Mouse (Mus musculus): ENCODE data around the gene Hoxa9. TPM values are rescaled to one million over a fixed set of nuclear protein-coding genes. Genes with fewer than 3 reads are reported as not detected.

The Hoxa9 gene
- polyA plus RNA-seq, 2 experiments: 39.0 to 107 TPM

DNA sequence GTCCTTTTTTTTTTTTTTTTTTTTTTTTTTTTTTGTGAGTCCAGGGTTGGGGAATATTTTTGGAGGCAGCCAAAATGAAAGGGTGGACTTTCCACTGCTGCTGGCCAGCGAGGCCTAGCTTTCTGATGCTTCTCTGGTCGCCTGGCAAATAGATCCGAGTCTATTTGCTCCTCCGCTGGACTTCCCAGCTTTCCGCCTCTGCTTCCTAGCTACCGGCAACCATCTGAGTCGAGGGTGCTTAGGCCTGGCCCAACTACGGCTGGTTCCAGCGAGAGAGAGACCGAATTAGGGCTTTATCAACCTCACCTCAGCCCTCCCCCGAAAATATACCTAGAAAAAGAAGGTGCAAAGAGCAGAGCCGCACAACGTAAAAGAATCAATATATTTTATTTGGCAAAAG lies 8.2 kb downstream of the Hoxa9 start:
- peaks cover 26% of the 10 kb centered on the region for H3K36me3 ChIP-seq (ENCODE audit: control insufficient read depth, insufficient read depth, low read length)
- peak overlapping the region; percentile 100 for H3K9ac ChIP-seq (ENCODE audit: low read depth, low read length, severe bottlenecking)
- no peak for TF ChIP-seq POLR2A (IDR thresholded peaks at IDR 0.05; ENCODE audit: borderline replicate concordance, extremely low read depth, insufficient read depth, insufficient read length)
- DNase-seq (ENCODE audit: low spot score): peak; percentile 28
- H3K4me2 ChIP-seq (replicated peaks; ENCODE audit: low read depth, low read length, severe bottlenecking): peak overlapping the region; percentile 96
- peak overlapping the region; percentile 90 for H3K4me3 ChIP-seq (replicated peaks; ENCODE audit: low read length)
- peaks cover 5% of the 10 kb centered on the region; the same call in 1 of the 2 replicates for H3K27me3 ChIP-seq (ENCODE audit: control insufficient read depth, insufficient read depth, low read length)
- no peak for ATAC-seq (ENCODE audit: low FRiP score, low read depth)
- 5% methylated on average over 13 of the region's 13 CpGs for WGBS
- peak overlapping the region; percentile 95 for H3K27ac ChIP-seq (replicated peaks; ENCODE audit: low read depth, low read length)
- peaks cover 36% of the 10 kb centered on the region for H3K4me1 ChIP-seq (ENCODE audit: control insufficient read depth, insufficient read depth, low read length)
- no peaks in the 10 kb centered on the region for H3K9me3 ChIP-seq (ENCODE audit: control insufficient read depth, low read length)

DNA sequence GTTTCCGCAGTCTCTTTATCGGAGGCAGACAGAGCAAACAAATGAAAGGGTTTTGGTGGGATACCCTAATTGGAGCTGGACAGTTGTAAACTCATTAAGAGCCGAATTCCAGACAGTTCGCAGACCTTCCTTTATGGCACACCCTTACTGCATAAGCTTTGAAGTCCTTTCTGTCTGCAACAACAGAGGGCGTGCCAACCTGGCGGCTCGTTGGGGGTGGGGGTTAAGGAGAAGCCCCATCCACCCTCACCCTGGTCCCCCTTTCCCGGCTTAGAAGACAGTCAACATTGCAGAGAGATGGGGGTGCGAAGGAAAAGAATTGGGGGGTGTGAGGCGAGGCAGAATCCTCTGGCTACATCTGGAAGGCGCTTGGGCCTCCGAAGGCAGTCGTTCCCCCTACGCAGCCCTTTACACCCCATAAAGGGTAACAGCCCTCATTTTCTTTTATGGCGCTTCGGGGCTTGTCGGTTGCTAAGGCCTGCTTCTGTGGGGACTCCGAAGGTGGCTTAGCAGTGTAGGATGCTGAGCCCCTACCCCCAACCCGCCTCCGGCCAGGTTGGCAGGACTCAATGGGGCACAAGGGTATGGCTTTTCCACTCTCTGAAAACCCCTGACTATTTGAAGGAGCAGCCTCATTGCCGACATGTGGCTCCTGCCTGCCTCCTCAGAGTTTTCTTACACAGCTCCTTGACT lies 8.8 kb downstream of the Hoxa9 start:
- peak overlapping the region; percentile 100 for H3K9ac ChIP-seq (ENCODE audit: low read depth, low read length, severe bottlenecking)
- 1% methylated on average over 21 of the region's 21 CpGs for WGBS
- DNase-seq (ENCODE audit: low spot score): peak; percentile 82

DNA sequence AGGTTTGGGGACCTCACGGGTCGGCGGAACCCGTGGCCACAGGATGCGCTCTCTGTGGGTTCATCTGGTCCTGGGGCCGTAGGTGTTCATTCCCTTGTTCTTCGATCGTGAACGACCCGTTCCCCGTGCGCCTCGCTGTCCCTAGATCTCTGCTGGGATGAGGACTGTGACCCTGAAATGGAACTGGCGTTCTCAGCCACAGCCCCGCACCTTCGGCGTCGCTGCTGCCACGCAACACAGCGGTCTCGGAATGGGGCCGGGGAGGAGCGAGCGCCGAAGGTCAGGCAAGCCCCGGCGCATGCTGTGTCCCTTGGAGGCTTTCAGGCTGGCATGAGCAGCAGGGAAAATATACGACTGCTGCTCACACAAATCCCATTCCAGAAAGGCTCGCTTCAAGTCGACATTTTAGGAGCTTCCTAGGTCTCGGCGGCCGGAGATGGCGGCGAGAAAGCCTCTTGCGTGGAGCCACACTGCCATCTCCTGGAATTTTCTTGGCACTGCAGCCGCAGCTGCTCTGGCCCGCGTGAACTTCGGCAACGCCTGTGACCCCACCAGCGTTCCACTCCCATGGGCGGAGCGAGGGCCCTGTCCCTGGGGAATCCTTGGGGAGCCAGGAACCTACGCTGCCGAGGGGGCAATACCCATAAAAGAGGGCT lies 9.4 kb downstream of the Hoxa9 start, which contains the start of gene Hoxa7:
Hoxa7 (minus strand) TSS at position 518 of the 656 bp plus-strand sequence.
- ATAC-seq (ENCODE audit: low FRiP score, low read depth) (peak; percentile 23), DNase-seq (ENCODE audit: low spot score) (peak; percentile 89)
- peak within 1 kb of the TSS; percentile 96 for H3K4me2 ChIP-seq (replicated peaks; ENCODE audit: low read depth, low read length, severe bottlenecking)
- H3K27me3 ChIP-seq (ENCODE audit: control insufficient read depth, insufficient read depth, low read length): peaks cover 5% of the 10 kb centered on the region; the same call in 1 of the 2 replicates
- under 1% methylated on average over 46 of the region's 46 CpGs for WGBS
- H3K4me3 ChIP-seq (replicated peaks; ENCODE audit: low read length): peak within 1 kb of the TSS; percentile 90
- peak within 1 kb of the TSS; percentile 100 for H3K9ac ChIP-seq (ENCODE audit: low read depth, low read length, severe bottlenecking)
- peak within 1 kb of the TSS; percentile 95 for H3K27ac ChIP-seq (replicated peaks; ENCODE audit: low read depth, low read length)
- H3K36me3 ChIP-seq (ENCODE audit: control insufficient read depth, insufficient read depth, low read length): peaks cover 26% of the 10 kb centered on the region
- no peaks in the 10 kb centered on the region for H3K9me3 ChIP-seq (ENCODE audit: control insufficient read depth, low read length)
- TF ChIP-seq POLR2A (IDR thresholded peaks at IDR 0.05; ENCODE audit: borderline replicate concordance, extremely low read depth, insufficient read depth, insufficient read length): peak; percentile 29; the same call in 1 of the 2 replicates
- peaks cover 29% of the 10 kb centered on the region for H3K4me1 ChIP-seq (ENCODE audit: control insufficient read depth, insufficient read depth, low read length)

More for the DNA sequence above, 8.8 kb downstream of the Hoxa9 start:
- Histone ChIP-seq H3K27me3 (ENCODE audit: control insufficient read depth, insufficient read depth, low read length) (peaks cover 5% of the 10 kb centered on the region; the same call in 1 of the 2 replicates), H3K4me3 (replicated peaks; ENCODE audit: low read length) (peak overlapping the region; percentile 90), H3K9me3 (ENCODE audit: control insufficient read depth, low read length) (no peaks in the 10 kb centered on the region), H3K4me2 (replicated peaks; ENCODE audit: low read depth, low read length, severe bottlenecking) (peak overlapping the region; percentile 96), H3K4me1 (ENCODE audit: control insufficient read depth, insufficient read depth, low read length) (peaks cover 35% of the 10 kb centered on the region), H3K36me3 (ENCODE audit: control insufficient read depth, insufficient read depth, low read length) (peaks cover 26% of the 10 kb centered on the region), H3K27ac (replicated peaks; ENCODE audit: low read depth, low read length) (peak overlapping the region; percentile 95)
- peak; percentile 28 for ATAC-seq (ENCODE audit: low FRiP score, low read depth)
- TF ChIP-seq POLR2A (IDR thresholded peaks at IDR 0.05; ENCODE audit: borderline replicate concordance, extremely low read depth, insufficient read depth, insufficient read length): peak; percentile 42; the same call in 1 of the 2 replicates

DNA sequence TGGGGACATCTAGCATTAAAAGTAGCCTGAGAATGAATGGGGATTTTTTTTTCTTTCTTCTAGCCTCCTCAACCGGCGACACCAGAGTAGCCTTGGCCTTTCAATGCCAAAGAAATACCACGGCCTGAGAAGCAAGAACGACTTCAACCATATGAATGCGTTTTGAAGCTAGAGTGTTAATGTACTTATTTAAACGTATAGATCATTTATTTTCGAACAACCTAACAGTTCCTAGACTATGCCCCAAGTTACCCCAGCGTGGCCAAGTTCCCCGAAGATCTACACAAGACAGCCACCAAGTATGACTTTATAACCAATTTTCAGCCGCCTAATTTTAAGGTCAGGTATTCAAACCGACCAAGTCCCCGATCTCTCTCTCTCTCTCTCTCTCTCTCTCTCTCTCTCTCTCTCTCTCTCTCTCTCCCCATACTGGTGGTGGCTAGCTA lies 10.0 kb downstream of the Hoxa9 start:
- Histone ChIP-seq H3K27me3 (ENCODE audit: control insufficient read depth, insufficient read depth, low read length) (peaks cover 6% of the 10 kb centered on the region; the same call in 1 of the 2 replicates), H3K9me3 (ENCODE audit: control insufficient read depth, low read length) (no peaks in the 10 kb centered on the region), H3K4me2 (replicated peaks; ENCODE audit: low read depth, low read length, severe bottlenecking) (peak overlapping the region; percentile 96), H3K36me3 (ENCODE audit: control insufficient read depth, insufficient read depth, low read length) (peaks cover 26% of the 10 kb centered on the region), H3K4me1 (ENCODE audit: control insufficient read depth, insufficient read depth, low read length) (peaks cover 34% of the 10 kb centered on the region), H3K4me3 (replicated peaks; ENCODE audit: low read length) (peak overlapping the region; percentile 90), H3K9ac (ENCODE audit: low read depth, low read length, severe bottlenecking) (peak overlapping the region; percentile 100), H3K27ac (replicated peaks; ENCODE audit: low read depth, low read length) (peak overlapping the region; percentile 95)
- no peak for DNase-seq (ENCODE audit: low spot score)
- TF ChIP-seq POLR2A (IDR thresholded peaks at IDR 0.05; ENCODE audit: borderline replicate concordance, extremely low read depth, insufficient read depth, insufficient read length): no peak
- 7% methylated on average over 12 of the region's 12 CpGs for WGBS
- no peak for ATAC-seq (ENCODE audit: low FRiP score, low read depth)
